Mouse (Mus musculus) v-Abl transformed pro-B cells (cell line): Measurements from ENCODE around the gene Acsl6.
"Not testable (repeated sequence)": the region's sequence is repeated elsewhere in the genome, so short reads cannot be mapped to it uniquely, and the experiment has no call there.

Experiments
- in situ Hi-C, 2 experiments: fragments of 400-800 bp; cut with MboI; formaldehyde crosslinking; loops; one replicate each; pipeline ENCODE4 v1.15.1; 2025; ENCODE audit not compliant: unreplicated experiment in 2 of 2

Gene Acsl6

DNA sequence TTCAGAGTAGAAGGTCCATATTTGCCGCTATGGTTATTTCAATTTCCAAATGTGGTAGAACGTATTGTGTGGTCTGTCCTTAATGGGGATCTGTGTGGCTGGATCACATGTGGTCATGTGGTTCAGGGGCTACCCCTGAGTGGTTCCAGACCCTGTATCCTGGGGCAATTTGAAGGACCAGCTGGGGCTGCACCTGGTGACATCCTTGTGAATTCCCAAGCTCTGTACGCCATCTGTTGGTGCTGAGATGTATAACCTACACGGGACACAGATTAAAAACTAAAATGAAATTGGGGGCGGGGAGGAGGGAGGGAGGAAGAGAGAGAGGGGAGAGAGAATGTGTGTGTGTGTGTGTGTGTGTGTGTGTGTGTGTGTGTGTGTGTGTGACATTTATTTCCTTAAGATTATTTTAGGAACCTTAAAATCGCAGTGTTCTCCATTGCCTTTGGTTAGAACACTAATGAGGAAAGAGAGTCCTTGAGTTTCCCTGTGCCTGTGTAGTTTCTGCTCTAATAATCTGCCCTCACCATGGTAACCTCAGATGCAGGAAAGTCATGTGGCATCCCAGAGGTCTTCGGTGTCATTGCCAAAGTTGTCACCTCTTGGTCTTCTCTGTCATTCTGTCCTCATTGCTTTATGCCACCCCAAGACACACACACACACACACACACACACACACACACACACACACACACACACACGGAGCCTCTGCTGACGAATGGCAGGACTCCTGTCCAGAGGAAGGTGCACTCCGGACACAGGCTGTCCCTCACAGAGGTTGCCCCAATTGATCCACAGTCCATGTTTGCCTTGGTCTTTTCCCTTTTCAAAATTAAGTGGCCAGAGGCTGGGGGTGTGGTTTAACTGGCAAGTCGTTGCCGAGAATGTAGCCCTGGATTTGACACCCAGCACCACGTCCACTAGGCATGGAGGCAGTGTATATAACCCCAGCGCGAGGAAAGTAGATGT, 51.3 kb downstream of the Acsl6 start:
- in situ Hi-C loops, result loop anchor here (5.0 to 10.0 kb wide), 4 partner anchors 120 to 350 kb away; no protein-coding TSS in a partner anchor

DNA sequence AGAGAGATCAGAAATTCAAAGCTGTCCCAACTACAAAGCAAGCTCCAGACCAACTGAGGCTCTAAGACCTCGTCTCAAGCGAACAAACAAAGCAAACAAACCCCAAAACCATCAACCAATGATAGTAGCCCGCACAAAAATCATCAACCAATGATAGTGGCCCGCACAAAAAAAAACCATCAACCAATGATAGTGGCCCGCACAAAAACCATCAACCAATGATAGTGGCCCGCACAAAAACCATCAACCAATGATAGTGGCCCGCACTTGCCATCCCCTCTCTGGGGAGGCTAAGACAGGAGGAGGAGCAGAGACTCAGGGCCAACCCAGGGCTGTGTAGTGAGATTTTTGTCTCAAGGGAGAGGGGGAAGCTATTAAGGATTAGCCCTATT, 52.0 kb downstream of the Acsl6 start:
- in situ Hi-C loops, result loop anchor here (5.0 to 10.0 kb wide), 4 partner anchors 119 to 351 kb away; no protein-coding TSS in a partner anchor

- in situ Hi-C loops, result loop anchor here (5.0 to 10.0 kb wide), 4 partner anchors 118 to 352 kb away; no protein-coding TSS in a partner anchor
Observed at GRCm38 (mm10) chr11:54356676-54357075, 53.1 kb downstream of the Acsl6 start.

DNA sequence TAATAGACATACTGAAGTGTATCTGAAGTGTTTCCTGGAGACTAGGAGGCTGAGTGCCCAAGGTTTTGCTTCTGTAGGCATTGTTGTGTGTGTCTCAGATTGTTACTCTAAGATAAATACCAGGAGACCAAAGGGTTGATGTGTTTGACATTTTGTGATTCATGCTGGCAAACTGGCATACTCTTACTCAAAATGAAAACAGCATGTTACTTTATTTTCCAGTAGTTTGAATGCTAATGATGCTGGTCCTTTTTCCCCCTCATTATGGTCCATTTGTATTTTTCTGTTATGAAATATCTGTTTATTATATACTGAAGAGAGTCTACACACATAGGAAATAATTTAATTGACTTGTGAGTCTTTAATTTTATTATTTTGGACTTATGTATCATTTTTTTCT, 69.0 kb downstream of the Acsl6 start:
- in situ Hi-C loops, result no loop called here

DNA sequence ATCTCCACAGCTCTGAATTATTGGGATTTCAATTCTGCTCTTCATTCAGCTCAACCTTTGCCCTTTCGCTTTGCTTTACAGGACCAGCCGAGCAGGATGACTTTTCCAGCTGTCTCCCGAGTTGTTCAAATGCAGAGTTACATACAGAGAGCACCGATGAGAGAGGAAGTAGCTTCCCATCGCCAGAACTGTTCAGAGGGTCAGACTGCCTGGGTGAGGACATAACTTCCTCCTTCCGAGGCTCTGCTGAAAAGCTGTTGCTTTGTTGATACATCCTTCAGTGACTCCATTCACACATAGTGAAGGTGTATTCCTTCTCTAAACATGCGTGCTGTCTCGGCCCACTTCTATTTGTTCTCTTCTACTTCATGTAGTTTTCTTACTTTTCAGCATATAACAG, 86.8 kb downstream of the Acsl6 start:
- in situ Hi-C loops, result no loop called here

- in situ Hi-C loops, result no loop called here
Observed at GRCm38 (mm10) chr11:54391326-54391725, 87.7 kb downstream of the Acsl6 start.

- in situ Hi-C loops, result no loop called here
Observed at GRCm38 (mm10) chr11:54396686-54397085, 93.1 kb downstream of the Acsl6 start.

GRCm38 (mm10) chr11:54398058-54398457, 94.5 kb downstream of the Acsl6 start:
- in situ Hi-C loops, result no loop called here

- in situ Hi-C loops, result not testable (repeated sequence)
Observed at GRCm38 (mm10) chr11:54400803-54401202, 97.2 kb downstream of the Acsl6 start.

DNA sequence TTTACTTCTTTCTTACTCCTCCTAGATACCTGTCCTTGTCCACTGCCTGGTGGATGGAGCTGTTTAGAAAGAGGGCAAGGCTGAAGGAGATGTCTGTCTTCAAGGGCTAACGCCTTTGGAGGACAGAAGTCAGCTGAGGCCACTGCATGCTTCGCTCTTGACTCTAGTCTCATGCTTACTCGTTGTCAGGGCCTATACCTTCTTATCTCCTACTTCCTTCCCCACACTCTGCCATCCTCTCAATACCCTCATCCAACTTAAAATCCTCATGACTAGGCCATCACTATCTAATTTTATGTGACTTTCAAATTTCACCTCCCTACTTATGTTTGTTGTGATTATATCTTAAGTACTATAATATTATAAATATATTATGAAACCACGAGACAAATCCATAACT, 101.3 kb downstream of the Acsl6 start:
- in situ Hi-C loops, result no loop called here

DNA sequence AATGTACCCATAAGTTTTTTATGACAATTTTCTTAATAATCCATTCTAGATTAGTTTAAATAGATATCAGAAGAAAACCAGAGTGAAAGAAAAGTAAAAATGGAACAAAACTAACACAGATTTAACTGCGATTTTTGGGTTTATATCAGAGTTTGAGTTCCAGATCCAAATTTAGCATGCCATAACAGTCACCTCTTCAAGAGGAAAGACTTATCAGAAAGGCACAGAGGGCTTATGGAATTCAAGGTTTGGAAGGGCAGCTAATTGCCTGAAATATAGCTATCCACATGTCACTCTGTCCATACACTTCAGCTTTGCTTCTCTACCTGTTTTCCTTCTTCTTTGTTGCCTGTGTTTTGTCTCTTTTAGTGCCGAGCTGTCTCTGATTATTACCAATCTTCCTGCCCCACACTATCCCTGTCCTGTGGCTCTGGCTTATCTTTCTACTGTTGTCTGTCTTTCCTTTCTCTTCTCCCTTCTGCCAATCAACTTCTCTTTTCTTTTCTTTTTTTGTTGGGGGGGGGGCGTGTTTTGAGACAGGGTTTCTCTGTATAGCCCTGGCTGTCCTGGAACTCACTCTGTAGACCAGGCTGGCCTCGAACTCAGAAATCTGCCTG, 103.4 kb downstream of the Acsl6 start:
- in situ Hi-C loops, result no loop called here

DNA sequence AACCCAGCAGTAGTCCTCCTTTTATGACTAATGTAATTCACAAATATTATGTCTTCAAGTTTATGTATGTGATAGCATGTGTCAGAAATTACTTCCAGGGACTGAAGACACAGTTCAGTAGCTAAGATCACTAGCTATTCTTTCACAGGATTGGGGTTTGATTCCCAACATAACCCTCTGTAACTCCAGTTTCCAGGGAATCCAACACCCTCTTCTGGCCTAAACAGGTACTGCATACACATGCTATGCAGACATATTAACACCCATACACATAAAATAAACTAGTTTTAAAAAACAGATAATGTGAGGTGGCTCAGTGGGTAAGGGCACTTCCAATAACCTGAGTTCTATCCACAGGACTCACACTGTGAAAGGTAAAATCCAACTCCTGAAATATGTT, 107.0 kb downstream of the Acsl6 start:
- in situ Hi-C loops, result no loop called here

DNA sequence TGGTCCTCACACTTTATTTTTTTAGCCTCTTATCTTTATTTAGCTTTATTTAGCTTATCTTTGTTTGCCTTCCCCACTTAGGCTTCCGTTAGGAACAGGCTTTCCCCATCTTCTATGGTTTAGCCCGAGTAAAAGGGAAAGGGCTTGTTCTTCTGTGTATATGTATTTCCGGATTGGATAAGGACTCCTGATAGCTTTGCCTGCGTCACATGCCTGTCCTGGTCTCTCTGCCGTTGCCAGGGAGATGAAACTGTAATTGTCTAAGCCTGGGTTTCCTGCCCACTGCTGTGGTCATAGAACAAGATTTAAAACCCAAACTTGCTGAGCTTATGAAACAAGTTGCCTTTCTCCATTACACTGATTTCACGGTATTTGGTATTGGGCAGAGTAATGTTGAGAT, 109.4 kb downstream of the Acsl6 start:
- in situ Hi-C loops, result no loop called here
